8 mouse cellular contexts compared by ENCODE assay signal in genomic region chr1:160410822-160411221, GRCm38 (mm10).
DNase-seq lines count a peak whose midpoint lies in the region.

No protein-coding gene starts in this region.

- peak; percentile 12 to 42 for DNase-seq in heart, adult 18-20 months
- DNase-seq in heart, adult 9 months (ENCODE audit: low spot score in 2 of 2): no peak
- DNase-seq in right cerebral cortex, adult 2 months (ENCODE audit: low spot score in 2 of 2): peak; percentile 22 to 58
- DNase-seq in right cerebral cortex, postnatal 25 days: no peak
- peak; percentile 22 to 44 for DNase-seq in layer of hippocampus, postnatal 10 days (ENCODE audit: low spot score in 2 of 2)
- no peak for DNase-seq in urinary bladder, postnatal 14 days (ENCODE audit: low spot score)
- no peak for DNase-seq in T-cell, adult 2 months (ENCODE audit: low spot score)
- DNase-seq in spleen, adult 18-20 months: no peak

Comparison
In these comparisons a context has a peak if more than half of its experiments do, and no peak if none do; other contexts are left out.
1. DNase-seq: peak in heart, adult 18-20 months (2 of 2), right cerebral cortex, adult 2 months (2 of 2) and layer of hippocampus, postnatal 10 days (2 of 2); none in heart, adult 9 months (0 of 2), right cerebral cortex, postnatal 25 days (single experiment), urinary bladder, postnatal 14 days (single experiment), T-cell, adult 2 months (single experiment) and spleen, adult 18-20 months (0 of 2).